Mouse (Mus musculus) embryonic facial prominence, embryonic 11.5 days (tissue): ENCODE measurements around the gene Gm5741. TPM values are rescaled to one million over a fixed set of nuclear protein-coding genes. Genes with fewer than 3 reads are reported as not detected.

Experiments used
- ATAC-seq: fragments of 200-750 bp; cut with Nextera tagmentation; replicated peaks from 2 replicates; pipeline ENCODE4 v1.8.0; 2017; ENCODE audit warnings: low read depth; ENCODE audit not compliant: insufficient number of reproducible peaks, low FRiP score, low TSS enrichment
- DNase-seq: peaks from one replicate; pipeline ENCODE4 v3.0.0-alpha.2; 2015; ENCODE audit warnings: low spot score
- H3K27ac ChIP-seq: fragments of 300-500 bp; sonication (generic); replicated peaks from 2 replicates; pipeline ENCODE4 v1.5.1; 2014; ENCODE audit warnings: mild to moderate bottlenecking, low read depth, low read length, control low read depth
- H3K27me3 ChIP-seq: fragments of 300-500 bp; sonication (generic); 2 replicates; pipeline ENCODE4 v1.6.1; 2014; ENCODE audit warnings: mild to moderate bottlenecking, low read length, moderate library complexity, mixed read lengths; ENCODE audit not compliant: control insufficient read depth, insufficient read depth
- H3K36me3 ChIP-seq: fragments of 300-500 bp; sonication (generic); replicated peaks from 2 replicates; pipeline ENCODE4 v1.6.1; 2014; ENCODE audit warnings: low read depth, mild to moderate bottlenecking, low read length, moderate library complexity, mixed read lengths; ENCODE audit not compliant: control insufficient read depth, insufficient read depth
- H3K4me1 ChIP-seq: fragments of 300-500 bp; sonication (generic); 2 replicates; pipeline ENCODE4 v1.6.1; 2014; ENCODE audit warnings: low read length, mixed read lengths; ENCODE audit not compliant: control insufficient read depth, insufficient read depth
- H3K4me2 ChIP-seq: fragments of 300-500 bp; sonication (generic); 2 replicates; pipeline ENCODE4 v1.6.1; 2014; ENCODE audit warnings: low read depth, mild to moderate bottlenecking, control low read depth, low read length, moderate library complexity
- H3K4me3 ChIP-seq: fragments of 300-500 bp; sonication (generic); 2 replicates; pipeline ENCODE4 v1.5.1; 2014; ENCODE audit warnings: low read depth, low read length, control low read depth
- H3K9ac ChIP-seq: fragments of 300-500 bp; sonication (generic); replicated peaks from 2 replicates; pipeline ENCODE4 v1.6.1; 2014; ENCODE audit warnings: mild to moderate bottlenecking, control low read depth, low read length
- H3K9me3 ChIP-seq: fragments of 300-500 bp; sonication (generic); replicated peaks from 2 replicates; pipeline ENCODE4 v1.6.1; 2016; ENCODE audit warnings: mild to moderate bottlenecking, low read length, inconsistent platforms, mixed read lengths; ENCODE audit not compliant: control insufficient read depth
- WGBS: fragments of 180-500 bp; shearing (Covaris S2); extraction: QIAGEN DNeasy Blood & Tissue Kit; methylation state at CpG from one replicate; pipeline ENCODE4 v1.1.7; 2014; 5-methylcytosine and 5-hydroxymethylcytosine counted together
- microRNA-seq: library from miRNA; unstranded; fragments of <30 nt; microRNA quantifications from one replicate; pipeline ENCODE4, GENCODE M21; 2016; ENCODE audit warnings: borderline number of aligned reads
- polyA plus RNA-seq: library from polyadenylated mRNA; unstranded; fragments of >200 nt; fragmentation: Nextera tagmentation; extraction: Ambion mirVana; gene quantifications from 2 replicates; pipeline ENCODE4 v1.2.1, GENCODE M21; 2014

Gene Gm5741
- polyA plus RNA-seq, 1 experiment from 2014 or later: not detected

- H3K27me3 ChIP-seq: no peaks in the 10 kb centered on the region
- ATAC-seq: peak; percentile 67; the same call in 1 of the 2 replicates
- H3K9ac ChIP-seq: peak within 1 kb of the TSS; percentile 99
- H3K4me2 ChIP-seq: peak within 1 kb of the TSS; percentile 59
- DNase-seq: peak; percentile 97
- peak within 1 kb of the TSS; percentile 98 for H3K4me3 ChIP-seq
- under 1% methylated on average over 69 of the region's 75 CpGs for WGBS
- peaks cover 2% of the 10 kb centered on the region; the same call in 1 of the 2 replicates for H3K36me3 ChIP-seq
- H3K9me3 ChIP-seq: no peaks in the 10 kb centered on the region
- H3K27ac ChIP-seq: peak within 1 kb of the TSS; percentile 80
- H3K4me1 ChIP-seq: peaks cover 4% of the 10 kb centered on the region; the same call in 1 of the 2 replicates
Measured at GRCm38 (mm10) chr8:85026670-85027515, 40.9 kb downstream of the Gm5741 start, which contains the start of gene Trir. Gene Trir (plus strand): TSS chr8:85026823.

GRCm38 (mm10) chr8:85025098-85025932 lies 42.5 kb downstream of the Gm5741 start, which contains the start of gene Asna1:
Gene Asna1 (minus strand): TSS chr8:85025281.
- ATAC-seq: peak; percentile 86
- 7% methylated on average over 30 of the region's 30 CpGs for WGBS

GRCm38 (mm10) chr8:85023846-85024245 lies 43.9 kb downstream of the Gm5741 start:
- peaks cover 4% of the 10 kb centered on the region; the same call in 1 of the 2 replicates for H3K4me1 ChIP-seq
- H3K9ac ChIP-seq: no peak overlapping the region
- no peak for DNase-seq
- no peak overlapping the region for H3K4me3 ChIP-seq
- no peaks in the 10 kb centered on the region for H3K9me3 ChIP-seq
- H3K36me3 ChIP-seq: peaks cover 2% of the 10 kb centered on the region; the same call in 1 of the 2 replicates
- WGBS: 87% methylated on average over 3 of the region's 3 CpGs
- ATAC-seq: no peak
- no peaks in the 10 kb centered on the region for H3K27me3 ChIP-seq
- no peak overlapping the region for H3K27ac ChIP-seq
- H3K4me2 ChIP-seq: no peak overlapping the region

More at GRCm38 (mm10) chr8:85025098-85025932, 42.5 kb downstream of the Gm5741 start, which contains the start of gene Asna1:
- Histone ChIP-seq H3K9me3 (no peaks in the 10 kb centered on the region), H3K9ac (peak within 1 kb of the TSS; percentile 76), H3K36me3 (peaks cover 2% of the 10 kb centered on the region; the same call in 1 of the 2 replicates), H3K4me2 (peak within 1 kb of the TSS; percentile 87), H3K4me3 (peak within 1 kb of the TSS; percentile 88), H3K27ac (peak within 1 kb of the TSS; percentile 41; the same call in 1 of the 2 replicates), H3K27me3 (no peaks in the 10 kb centered on the region), H3K4me1 (peaks cover 4% of the 10 kb centered on the region; the same call in 1 of the 2 replicates)
- peak; percentile 93 for DNase-seq

GRCm38 (mm10) chr8:85021514-85022055 lies 46.2 kb downstream of the Gm5741 start:
- ATAC-seq (no peak), DNase-seq (no peak)
- Histone ChIP-seq H3K27me3 (no peaks in the 10 kb centered on the region), H3K4me3 (no peak overlapping the region), H3K9ac (no peak overlapping the region), H3K4me1 (peaks cover 4% of the 10 kb centered on the region; the same call in 1 of the 2 replicates), H3K36me3 (peaks cover 2% of the 10 kb centered on the region; the same call in 1 of the 2 replicates), H3K9me3 (no peaks in the 10 kb centered on the region), H3K4me2 (no peak overlapping the region), H3K27ac (no peak overlapping the region)
- WGBS: 94% methylated on average over 3 of the region's 3 CpGs

Small RNA genes within 50 kb of the gene (microRNA-seq; reads per million reads assigned to microRNA genes)
- gene Gm23388: 13.2 reads per million, percentile 16 among the genes with 10 or more reads in this experiment
- 1.9 reads per million for gene Mir7070

Other genes with a start within 250 kb of the Gm5741 start
- 3.6 and 3.8 TPM in 2 replicates for gene Dand5, start 245.2 kb downstream of the Gm5741 start, polyA plus RNA-seq
- 41.5 and 42.3 TPM in 2 replicates for gene Gadd45gip1, start 236.5 kb downstream of the Gm5741 start, polyA plus RNA-seq
- gene Rad23a, start 227.3 kb downstream of the Gm5741 start, polyA plus RNA-seq: 79.6 and 88.2 TPM in 2 replicates
- 815 and 826 TPM in 2 replicates for gene Calr, start 221.0 kb downstream of the Gm5741 start, polyA plus RNA-seq
- 73.0 and 85.7 TPM in 2 replicates for gene Farsa, start 211.0 kb downstream of the Gm5741 start, polyA plus RNA-seq
- gene Syce2, start 195.9 kb downstream of the Gm5741 start, polyA plus RNA-seq: 89.2 and 89.9 TPM in 2 replicates
- 40.3 and 40.5 TPM in 2 replicates for gene Gcdh, start 174.1 kb downstream of the Gm5741 start, polyA plus RNA-seq
- 11.1 and 14.4 TPM in 2 replicates for gene Klf1, start 166.1 kb downstream of the Gm5741 start, polyA plus RNA-seq
- gene Dnase2a, start 159.4 kb downstream of the Gm5741 start, polyA plus RNA-seq: 5.5 and 7.2 TPM in 2 replicates
- gene Mast1, start 130.6 kb downstream of the Gm5741 start, polyA plus RNA-seq: 2.8 and 3.9 TPM in 2 replicates
- not detected in 2 replicates for gene Rtbdn, start 121.0 kb downstream of the Gm5741 start, polyA plus RNA-seq
- not detected in 2 replicates for gene Gm49661, start 98.5 kb downstream of the Gm5741 start, polyA plus RNA-seq
- 1,219 and 1,316 TPM in 2 replicates for gene Prdx2, start 98.4 kb downstream of the Gm5741 start, polyA plus RNA-seq
- 109 and 137 TPM in 2 replicates for gene Rnaseh2a, start 98.2 kb downstream of the Gm5741 start, polyA plus RNA-seq
- gene Junb, start 89.3 kb downstream of the Gm5741 start, polyA plus RNA-seq: 5.4 and 6.2 TPM in 2 replicates
- gene Hook2, start 77.4 kb downstream of the Gm5741 start, polyA plus RNA-seq: 11.3 and 14.2 TPM in 2 replicates
- not detected in 2 replicates for gene Best2, start 53.5 kb downstream of the Gm5741 start, polyA plus RNA-seq
- 130 and 132 TPM in 2 replicates for gene Asna1, start 42.7 kb downstream of the Gm5741 start, polyA plus RNA-seq
- 172 and 178 TPM in 2 replicates for gene Trir, start 41.2 kb downstream of the Gm5741 start, polyA plus RNA-seq
- gene Tnpo2, start 31.1 kb downstream of the Gm5741 start, polyA plus RNA-seq: 17.0 and 20.5 TPM in 2 replicates
- gene Fbxw9, start 7.9 kb downstream of the Gm5741 start, polyA plus RNA-seq: 20.4 and 21.2 TPM in 2 replicates
- 61.9 and 67.7 TPM in 2 replicates for gene Dhps, start 3.8 kb upstream of the Gm5741 start, polyA plus RNA-seq
- 117 and 127 TPM in 2 replicates for gene Wdr83os, start 12.8 kb upstream of the Gm5741 start, polyA plus RNA-seq
- gene Wdr83, start 13.3 kb upstream of the Gm5741 start, polyA plus RNA-seq: 48.6 and 52.2 TPM in 2 replicates
- 19.5 and 21.9 TPM in 2 replicates for gene Man2b1, start 15.3 kb upstream of the Gm5741 start, polyA plus RNA-seq
- gene Zfp791, start 55.1 kb upstream of the Gm5741 start, polyA plus RNA-seq: 1.8 and 2.0 TPM in 2 replicates
- gene Cks1brt, start 83.9 kb upstream of the Gm5741 start, polyA plus RNA-seq: not detected in 2 replicates
- gene Olfr371, start 158.0 kb upstream of the Gm5741 start, polyA plus RNA-seq: not detected in 2 replicates
- 158 and 166 TPM in 2 replicates for gene Orc6, start 231.7 kb upstream of the Gm5741 start, polyA plus RNA-seq
- 176 and 187 TPM in 2 replicates for gene Vps35, start 231.8 kb upstream of the Gm5741 start, polyA plus RNA-seq